Mouse (Mus musculus) bone marrow, adult 2 months (tissue): ENCODE data around the gene Fam221a.

Experiments
- CTCF ChIP-seq: fragments of 200-500 bp; IDR thresholded peaks from 2 replicates; pipeline ENCODE4 v1.5.1; 2011; ENCODE audit warnings: low read length, control low read depth; ENCODE audit not compliant: control insufficient read depth, insufficient read depth
- POLR2A ChIP-seq: fragments of 200-500 bp; IDR thresholded peaks from 2 replicates; pipeline ENCODE4 v1.6.1; 2011; ENCODE audit warnings: low read depth, mild to moderate bottlenecking, control low read depth, low read length, borderline replicate concordance; ENCODE audit not compliant: control insufficient read depth

DNA sequence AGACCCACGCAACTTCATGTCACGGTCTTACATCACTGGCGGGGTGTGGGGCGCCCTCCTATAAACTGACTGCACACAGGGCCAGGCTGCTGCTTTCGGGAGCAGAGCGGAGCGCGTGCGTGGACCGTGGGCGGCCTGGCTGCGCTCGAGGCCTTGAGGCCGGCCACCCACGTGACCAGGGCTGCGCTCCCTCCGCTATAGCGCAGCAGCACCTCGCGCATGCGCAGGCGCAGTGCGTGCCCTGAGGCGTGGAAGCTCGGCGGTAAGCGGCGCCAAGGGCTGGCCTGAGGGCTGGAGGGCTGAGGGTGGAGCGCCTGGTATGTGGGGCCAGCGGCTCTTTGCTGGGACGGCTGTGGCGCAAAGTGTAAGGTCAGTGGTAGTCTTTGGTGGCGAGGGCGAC lies 27.8 kb downstream of the Fam221a start, which contains the start of gene Stk31:
- TF ChIP-seq POLR2A (no peak), CTCF (no peak)
